Comparison of ENCODE assay signal across 12 mouse cellular contexts in the genomic region with DNA sequence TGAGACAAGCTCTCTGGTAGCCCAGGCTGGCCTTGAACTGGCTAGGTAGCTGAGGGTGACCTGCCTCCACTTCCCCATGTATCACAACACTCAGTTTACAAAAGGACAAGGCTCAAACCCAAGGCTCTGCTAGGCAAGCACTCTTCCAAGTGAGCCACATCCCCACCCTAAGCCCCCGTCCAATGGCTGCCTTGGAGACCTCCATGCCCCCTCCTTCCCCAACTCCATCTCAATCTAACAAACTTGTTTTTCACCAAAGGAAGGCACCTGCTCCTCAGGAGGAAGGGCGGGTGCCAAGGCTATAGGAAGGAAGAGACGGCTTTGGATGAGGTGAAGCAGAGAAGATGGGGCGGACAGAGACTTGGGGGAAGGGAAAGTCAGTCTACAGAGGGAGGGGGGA. TPM values are rescaled to one million over a fixed set of nuclear protein-coding genes. Genes with fewer than 3 reads are reported as not detected.
DNase-seq lines count a peak whose midpoint lies in the region; ATAC-seq lines count a peak whose summit lies in the region.
"Had no signal": no experiment of that assay in that cellular context is flagged by ENCODE, and none has a peak within 500 bp of the region (broad histone marks: within the 10 kb centered on the region; RNA-seq: fewer than 3 reads in every experiment).

No protein-coding gene starts in this region.

- no peak overlapping the region for H3K4me3 ChIP-seq in heart, embryonic 10.5 days
- H3K4me3 ChIP-seq in midbrain, embryonic 11.5 days (ENCODE audit: low read depth, low read length) = no peak overlapping the region
- H3K4me3 ChIP-seq in midbrain, embryonic 16.5 days (ENCODE audit: low read depth, low read length) = no peak overlapping the region
- no peak overlapping the region for H3K4me3 ChIP-seq in hindbrain, embryonic 15.5 days

- peaks cover 29% of the 10 kb centered on the region for H3K4me1 ChIP-seq in heart, embryonic 10.5 days
- H3K4me1 ChIP-seq in midbrain, embryonic 11.5 days (ENCODE audit: control insufficient read depth, insufficient read depth, low read length) = no peaks in the 10 kb centered on the region; the same call in 1 of the 2 replicates
- H3K4me1 ChIP-seq in midbrain, embryonic 16.5 days (ENCODE audit: control insufficient read depth, insufficient read depth, low read length) = peaks cover 5% of the 10 kb centered on the region
- H3K4me1 ChIP-seq in hindbrain, embryonic 15.5 days (replicated peaks) = peaks cover 14% of the 10 kb centered on the region

- H3K9me3 ChIP-seq in heart, embryonic 10.5 days = no peaks in the 10 kb centered on the region
- no peaks in the 10 kb centered on the region for H3K9me3 ChIP-seq in midbrain, embryonic 11.5 days (ENCODE audit: control insufficient read depth, low read length)
- no peaks in the 10 kb centered on the region for H3K9me3 ChIP-seq in midbrain, embryonic 16.5 days (replicated peaks; ENCODE audit: control insufficient read depth, low read length, poor library complexity, severe bottlenecking)
- H3K9me3 ChIP-seq in hindbrain, embryonic 15.5 days = no peaks in the 10 kb centered on the region

- H3K27ac ChIP-seq in heart, embryonic 10.5 days = peak overlapping the region; percentile 82; the same call in 1 of the 2 replicates
- no peak overlapping the region for H3K27ac ChIP-seq in midbrain, embryonic 11.5 days (ENCODE audit: low read depth, low read length)
- H3K27ac ChIP-seq in midbrain, embryonic 16.5 days (ENCODE audit: low read length) = no peak overlapping the region
- H3K27ac ChIP-seq in hindbrain, embryonic 15.5 days (replicated peaks) = 0 out of 2 replicates have a peak overlapping the region, but pooled peaks have one; percentile 4

- no peak for DNase-seq in heart, embryonic 10.5 days (ENCODE audit: low spot score)
- no peak for DNase-seq in heart, adult 9 months (ENCODE audit: low spot score in 2 of 2)
- DNase-seq in midbrain, embryonic 11.5 days (ENCODE audit: low spot score, missing footprints) = peak; percentile 26
- peak; percentile 55 for DNase-seq in thymus, postnatal 0 days (ENCODE audit: low spot score)
- DNase-seq in left cerebral cortex, postnatal 4 days = no peak

- H3K27me3 ChIP-seq in heart, embryonic 10.5 days (ENCODE audit: insufficient read depth, poor library complexity, severe bottlenecking) = peaks cover 20% of the 10 kb centered on the region
- peaks cover 3% of the 10 kb centered on the region; the same call in 1 of the 2 replicates for H3K27me3 ChIP-seq in midbrain, embryonic 11.5 days (ENCODE audit: control insufficient read depth, insufficient read depth, low read length)
- no peaks in the 10 kb centered on the region; the same call in none of the 2 replicates for H3K27me3 ChIP-seq in midbrain, embryonic 16.5 days (ENCODE audit: control insufficient read depth, insufficient read depth, low read depth, low read length)
- H3K27me3 ChIP-seq in hindbrain, embryonic 15.5 days = peaks cover 6% of the 10 kb centered on the region; the same call in 1 of the 2 replicates

- intact Hi-C loops in left cerebral cortex, postnatal 4 days (cut with DNase I) = no loop called here

- ATAC-seq in midbrain, embryonic 11.5 days (ENCODE audit: low FRiP score) = no peak
- ATAC-seq in midbrain, embryonic 16.5 days = no peak
- ATAC-seq in hindbrain, embryonic 15.5 days (ENCODE audit: low FRiP score, low read depth) = no peak
- no peak for ATAC-seq in monocyte, adult 5-6 weeks (replicated peaks; ENCODE audit: insufficient number of reproducible peaks, low FRiP score, low TSS enrichment, poor library complexity, severe bottlenecking)

- 54% methylated on average over 4 of the region's 4 CpGs for WGBS in heart, embryonic 10.5 days
- 69% methylated on average over 4 of the region's 4 CpGs for WGBS in midbrain, embryonic 11.5 days
- 85% methylated on average over 4 of the region's 4 CpGs for WGBS in midbrain, embryonic 16.5 days
- 73% methylated on average over 4 of the region's 4 CpGs for WGBS in hindbrain, embryonic 15.5 days

- no peak overlapping the region for H3K9ac ChIP-seq in midbrain, embryonic 11.5 days (ENCODE audit: low read length)
- no peak overlapping the region for H3K9ac ChIP-seq in midbrain, embryonic 16.5 days (ENCODE audit: low read depth, low read length)
- H3K9ac ChIP-seq in hindbrain, embryonic 15.5 days = no peak overlapping the region

- H3K4me2 ChIP-seq in midbrain, embryonic 11.5 days = 0 out of 2 replicates have a peak overlapping the region, but pooled peaks have one; percentile 8
- H3K4me2 ChIP-seq in midbrain, embryonic 16.5 days (ENCODE audit: low read length) = no peak overlapping the region
- no peak overlapping the region for H3K4me2 ChIP-seq in hindbrain, embryonic 15.5 days

- H3K36me3 ChIP-seq in heart, embryonic 10.5 days = no peaks in the 10 kb centered on the region
- no peaks in the 10 kb centered on the region for H3K36me3 ChIP-seq in midbrain, embryonic 11.5 days (ENCODE audit: control insufficient read depth, insufficient read depth, low read length)
- no peaks in the 10 kb centered on the region for H3K36me3 ChIP-seq in midbrain, embryonic 16.5 days (ENCODE audit: control insufficient read depth, insufficient read depth, low read length)
- no peaks in the 10 kb centered on the region for H3K36me3 ChIP-seq in hindbrain, embryonic 15.5 days

RNA-seq across cellular contexts. Expression of gene Kcnn4, which starts 2.7 kb away (rescaled TPM):
- polyA plus RNA-seq in heart, embryonic 10.5 days (2016; fragmentation: Nextera tagmentation; extraction: Ambion mirVana) = 11.7 and 14.2 TPM in 2 replicates
- 2.8 and 3.4 TPM in 2 replicates for polyA plus RNA-seq in midbrain, embryonic 11.5 days (2014; fragmentation: Nextera tagmentation; extraction: Ambion mirVana)
- polyA plus RNA-seq in midbrain, embryonic 16.5 days (2015; fragmentation: Nextera tagmentation; extraction: Ambion mirVana) = 0.81 and 0.84 TPM in 2 replicates
- polyA plus RNA-seq in hindbrain, embryonic 15.5 days (2015; fragmentation: Nextera tagmentation; extraction: Ambion mirVana) = 2.3 and 2.9 TPM in 2 replicates
- 105 and 120 TPM in 2 replicates for polyA plus RNA-seq in thymus, postnatal 0 days (2015; fragmentation: Nextera tagmentation; extraction: Ambion mirVana)
- total RNA-seq in monocyte, adult 5-6 weeks (2017) = 10.3 to 11.8 TPM (median 11.5 TPM) in 3 replicates
- under 1 TPM; 0.34 to 0.48 TPM for total RNA-seq in left cerebral cortex, postnatal 4 days (2021)

RNA-seq across cellular contexts. Expression of gene Lypd5, which starts 23.8 kb away (rescaled TPM):
- polyA plus RNA-seq in heart, embryonic 10.5 days (2016; fragmentation: Nextera tagmentation; extraction: Ambion mirVana) = not detected in 2 replicates
- not detected in 2 replicates for polyA plus RNA-seq in midbrain, embryonic 11.5 days (2014; fragmentation: Nextera tagmentation; extraction: Ambion mirVana)
- not detected in 2 replicates for polyA plus RNA-seq in midbrain, embryonic 16.5 days (2015; fragmentation: Nextera tagmentation; extraction: Ambion mirVana)
- not detected in 2 replicates for polyA plus RNA-seq in hindbrain, embryonic 15.5 days (2015; fragmentation: Nextera tagmentation; extraction: Ambion mirVana)
- polyA plus RNA-seq in thymus, postnatal 0 days (2015; fragmentation: Nextera tagmentation; extraction: Ambion mirVana) = 0.05 TPM in 1 of 2 replicates, not detected in the other
- not detected in 3 replicates for total RNA-seq in monocyte, adult 5-6 weeks (2017)
- total RNA-seq in left cerebral cortex, postnatal 4 days (2021) = not detected
- total RNA-seq: gastrocnemius, adult 18-20 months; neutrophil, adult 5-6 weeks had no signal
- polyA plus RNA-seq: embryonic facial prominence, embryonic 11.5 days; intestine, embryonic 16.5 days had no signal

RNA-seq across cellular contexts. Expression of gene Smg9, which starts 26.6 kb away (rescaled TPM):
- polyA plus RNA-seq in heart, embryonic 10.5 days (2016; fragmentation: Nextera tagmentation; extraction: Ambion mirVana) = 25.4 and 27.7 TPM in 2 replicates
- 18.7 and 20.9 TPM in 2 replicates for polyA plus RNA-seq in midbrain, embryonic 11.5 days (2014; fragmentation: Nextera tagmentation; extraction: Ambion mirVana)
- polyA plus RNA-seq in midbrain, embryonic 16.5 days (2015; fragmentation: Nextera tagmentation; extraction: Ambion mirVana) = 38.3 and 39.4 TPM in 2 replicates
- 32.8 and 42.5 TPM in 2 replicates for polyA plus RNA-seq in hindbrain, embryonic 15.5 days (2015; fragmentation: Nextera tagmentation; extraction: Ambion mirVana)
- 30.2 and 33.3 TPM in 2 replicates for polyA plus RNA-seq in thymus, postnatal 0 days (2015; fragmentation: Nextera tagmentation; extraction: Ambion mirVana)
- 20.1 to 30.8 TPM (median 22.6 TPM) in 3 replicates for total RNA-seq in monocyte, adult 5-6 weeks (2017)
- 10 to 100 TPM; 42.0 to 43.2 TPM for total RNA-seq in left cerebral cortex, postnatal 4 days (2021)

RNA-seq across cellular contexts. Expression of gene Tescl, which starts 39.0 kb away (rescaled TPM):
- not detected in 2 replicates for polyA plus RNA-seq in heart, embryonic 10.5 days (2016; fragmentation: Nextera tagmentation; extraction: Ambion mirVana)
- 0.26 TPM in 1 of 2 replicates, not detected in the other for polyA plus RNA-seq in midbrain, embryonic 11.5 days (2014; fragmentation: Nextera tagmentation; extraction: Ambion mirVana)
- polyA plus RNA-seq in midbrain, embryonic 16.5 days (2015; fragmentation: Nextera tagmentation; extraction: Ambion mirVana) = 0.29 TPM in 1 of 2 replicates, not detected in the other
- polyA plus RNA-seq in hindbrain, embryonic 15.5 days (2015; fragmentation: Nextera tagmentation; extraction: Ambion mirVana) = 0.23 and 0.38 TPM in 2 replicates
- polyA plus RNA-seq in thymus, postnatal 0 days (2015; fragmentation: Nextera tagmentation; extraction: Ambion mirVana) = not detected in 2 replicates
- total RNA-seq in monocyte, adult 5-6 weeks (2017) = 2.3 TPM in 1 of 3 replicates, not detected in the others
- under 1 TPM in 1 of 2 experiments, not detected in 1; 0.46 TPM for total RNA-seq in left cerebral cortex, postnatal 4 days (2021)
- total RNA-seq: gastrocnemius, adult 18-20 months; neutrophil, adult 5-6 weeks had no signal
- polyA plus RNA-seq: embryonic facial prominence, embryonic 11.5 days; intestine, embryonic 16.5 days had no signal

RNA-seq across cellular contexts. Expression of gene Zfp94, which starts 56.3 kb away (rescaled TPM):
- polyA plus RNA-seq in heart, embryonic 10.5 days (2016; fragmentation: Nextera tagmentation; extraction: Ambion mirVana) = 7.0 and 10.1 TPM in 2 replicates
- polyA plus RNA-seq in midbrain, embryonic 11.5 days (2014; fragmentation: Nextera tagmentation; extraction: Ambion mirVana) = 13.0 and 14.3 TPM in 2 replicates
- polyA plus RNA-seq in midbrain, embryonic 16.5 days (2015; fragmentation: Nextera tagmentation; extraction: Ambion mirVana) = 22.2 and 23.1 TPM in 2 replicates
- 19.5 and 20.3 TPM in 2 replicates for polyA plus RNA-seq in hindbrain, embryonic 15.5 days (2015; fragmentation: Nextera tagmentation; extraction: Ambion mirVana)
- 4.6 and 5.5 TPM in 2 replicates for polyA plus RNA-seq in thymus, postnatal 0 days (2015; fragmentation: Nextera tagmentation; extraction: Ambion mirVana)
- total RNA-seq in monocyte, adult 5-6 weeks (2017) = 2.4 to 4.6 TPM (median 4.5 TPM) in 3 replicates
- total RNA-seq in left cerebral cortex, postnatal 4 days (2021) = 10 to 100 TPM; 12.3 to 13.4 TPM

Comparison
In these comparisons a context has a peak if more than half of its experiments do, and no peak if none do; other contexts are left out.
1. DNase-seq: peak in midbrain, embryonic 11.5 days (single experiment) and thymus, postnatal 0 days (single experiment); none in heart, embryonic 10.5 days (single experiment), heart, adult 9 months (0 of 2) and left cerebral cortex, postnatal 4 days (single experiment).
2. H3K27ac ChIP-seq: peak in heart, embryonic 10.5 days (single experiment) and hindbrain, embryonic 15.5 days (single experiment); none in midbrain, embryonic 11.5 days (single experiment) and midbrain, embryonic 16.5 days (single experiment).